Mouse (Mus musculus) brain, embryonic 14.5 days (tissue): ENCODE results near the gene Cables2. TPM values are rescaled to one million over a fixed set of nuclear protein-coding genes. Genes with fewer than 3 reads are reported as not detected.

Experiments used
- DNase-seq: peaks from one replicate; pipeline ENCODE4 v3.0.0-alpha.2; 2011; ENCODE audit warnings: low read depth
- CTCF ChIP-seq: fragments of 200-500 bp; IDR thresholded peaks from 2 replicates; pipeline ENCODE4 v1.5.1; 2012; ENCODE audit warnings: inconsistent platforms, mild to moderate bottlenecking, moderate library complexity, borderline replicate concordance; ENCODE audit not compliant: insufficient read depth, insufficient read length; ENCODE audit errors: extremely low read depth
- POLR2A ChIP-seq: fragments of 200-500 bp; IDR thresholded peaks from 2 replicates; pipeline ENCODE4 v1.6.1; 2012; ENCODE audit warnings: mild to moderate bottlenecking, inconsistent platforms, borderline replicate concordance; ENCODE audit not compliant: poor library complexity, insufficient read depth, insufficient read length, severe bottlenecking; ENCODE audit errors: extremely low read depth
- polyA plus RNA-seq: library from polyadenylated mRNA; depleted of rRNA; stranded (reverse); fragments of >200 nt; gene quantifications from 2 replicates; pipeline ENCODE4 v1.2.3, GENCODE M21; 2012

The Cables2 gene
- polyA plus RNA-seq, 1 experiment = 62.5 TPM

GRCm38 (mm10) chr2:180300771-180301170 is 27.5 kb upstream of the Cables2 start:
- no peak for DNase-seq
- TF ChIP-seq CTCF = no peak

- DNase-seq = no peak
- TF ChIP-seq POLR2A = no peak
- TF ChIP-seq CTCF = no peak
Observed at GRCm38 (mm10) chr2:180300252-180300651, 27.0 kb upstream of the Cables2 start.

GRCm38 (mm10) chr2:180292906-180293305 is 19.6 kb upstream of the Cables2 start:
- TF ChIP-seq POLR2A (no peak), CTCF (no peak)
- DNase-seq = no peak

DNA sequence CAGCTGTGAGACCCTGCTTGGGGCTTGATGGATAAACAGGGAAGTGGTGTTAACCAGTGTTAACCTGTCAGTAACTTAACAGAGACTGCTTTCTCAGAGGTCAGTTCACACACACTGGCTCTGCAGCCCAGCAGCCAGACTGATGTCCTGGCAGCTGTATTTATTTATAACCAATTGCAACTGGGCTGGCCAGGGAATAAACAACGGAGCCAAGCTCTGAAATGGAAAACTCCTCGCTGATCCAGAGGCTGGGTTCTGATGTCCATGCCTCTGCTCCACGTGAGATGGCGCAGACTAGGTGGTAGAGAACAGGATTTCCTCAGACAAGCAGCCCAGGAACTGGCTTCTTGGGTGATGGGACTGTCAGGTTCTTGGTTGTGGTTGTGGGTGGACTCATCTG is 18.7 kb upstream of the Cables2 start:
- TF ChIP-seq CTCF (no peak), POLR2A (no peak)
- no peak for DNase-seq

- TF ChIP-seq CTCF (no peak), POLR2A (no peak)
- DNase-seq = no peak
Observed at GRCm38 (mm10) chr2:180291566-180291965, 18.3 kb upstream of the Cables2 start.

GRCm38 (mm10) chr2:180290503-180290902 is 17.2 kb upstream of the Cables2 start:
- TF ChIP-seq CTCF (no peak), POLR2A (no peak)
- DNase-seq = no peak

- TF ChIP-seq POLR2A = no peak
- TF ChIP-seq CTCF = no peak
- no peak for DNase-seq
Observed at GRCm38 (mm10) chr2:180289440-180290108, 16.3 kb upstream of the Cables2 start, which contains the start of gene Rbbp8nl. TSS of gene Rbbp8nl (minus strand) at chr2:180289879.

- TF ChIP-seq CTCF (no peak), POLR2A (no peak)
- DNase-seq = no peak
Observed at GRCm38 (mm10) chr2:180288966-180289365, 15.7 kb upstream of the Cables2 start.

DNA sequence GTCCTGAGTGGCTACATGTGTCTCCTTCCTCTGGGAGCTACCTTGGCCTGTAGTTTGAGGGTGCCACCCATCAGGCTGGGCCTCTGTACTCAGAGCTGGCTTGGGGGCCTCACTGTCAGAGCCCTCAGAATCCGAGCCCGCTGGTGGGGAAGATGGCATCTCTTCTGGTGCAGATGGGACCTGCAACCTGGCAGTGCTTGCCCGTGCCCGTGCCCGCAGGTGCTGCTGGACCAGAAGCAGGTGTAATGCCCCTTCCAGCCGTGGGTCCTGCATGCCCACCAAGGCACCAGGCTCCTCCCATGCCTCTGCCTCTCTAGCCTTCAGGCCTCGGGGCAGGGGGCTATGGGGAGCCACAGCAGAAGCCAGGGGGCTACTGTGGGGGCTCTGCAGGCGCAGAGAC is 6.0 kb upstream of the Cables2 start:
- no peak for DNase-seq
- TF ChIP-seq CTCF (no peak), POLR2A (no peak)

DNA sequence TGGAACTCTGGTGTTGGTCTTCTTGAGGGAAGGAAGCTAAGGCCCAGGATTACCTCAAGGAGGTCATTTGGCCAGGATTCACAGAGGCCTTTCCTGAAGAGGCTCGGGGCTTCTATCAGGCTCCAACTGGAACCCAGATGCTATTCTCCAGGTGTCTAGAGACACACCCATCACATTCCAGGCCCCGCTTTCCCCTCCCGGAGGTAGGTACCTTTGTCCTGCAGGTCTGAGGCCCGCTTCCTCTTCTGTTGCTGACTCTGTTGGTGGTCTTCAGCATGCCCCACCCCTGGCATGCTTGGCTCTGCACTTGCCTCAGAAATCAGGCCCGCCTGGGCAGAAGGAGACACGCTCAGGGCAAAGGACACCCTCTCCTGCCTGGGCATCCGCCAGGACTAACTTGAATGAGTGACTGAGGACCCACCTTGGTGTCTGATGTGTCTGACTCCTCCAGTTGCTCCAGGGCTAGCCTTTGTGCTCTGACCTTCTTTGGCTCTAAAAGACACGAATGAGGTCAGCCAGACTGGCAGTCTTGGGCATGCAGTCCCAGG is 4.6 kb upstream of the Cables2 start:
- DNase-seq = no peak
- no peak for TF ChIP-seq CTCF
- TF ChIP-seq POLR2A = no peak

DNA sequence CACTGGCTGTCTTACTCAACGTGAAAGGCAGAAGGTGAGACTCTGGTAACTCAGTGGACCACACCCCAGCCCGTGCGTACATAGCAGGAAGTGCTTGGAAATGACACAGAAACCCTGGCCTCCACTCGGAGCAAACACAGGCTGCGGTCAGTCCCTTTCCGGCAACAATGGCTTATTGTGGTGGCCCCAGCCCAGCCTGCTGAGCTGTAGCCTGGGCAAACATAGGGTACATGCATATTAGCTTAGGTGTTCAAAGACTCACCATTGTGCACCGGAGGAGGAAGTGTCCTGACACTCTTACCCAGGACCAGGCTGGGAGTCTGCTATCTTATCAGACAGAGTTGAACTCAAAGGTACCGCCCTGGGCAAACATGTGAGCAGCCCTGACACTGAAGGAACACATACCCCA is 3.6 kb upstream of the Cables2 start:
- DNase-seq = no peak
- TF ChIP-seq CTCF (no peak), POLR2A (no peak)

- TF ChIP-seq CTCF = no peak
- TF ChIP-seq POLR2A = no peak
- DNase-seq = no peak
Observed at GRCm38 (mm10) chr2:180276385-180276784, 3.1 kb upstream of the Cables2 start.

- TF ChIP-seq POLR2A = no peak
- peak; percentile 98 for TF ChIP-seq CTCF
- DNase-seq = peak; percentile 90
Observed at GRCm38 (mm10) chr2:180275836-180276235, 2.5 kb upstream of the Cables2 start.

DNA sequence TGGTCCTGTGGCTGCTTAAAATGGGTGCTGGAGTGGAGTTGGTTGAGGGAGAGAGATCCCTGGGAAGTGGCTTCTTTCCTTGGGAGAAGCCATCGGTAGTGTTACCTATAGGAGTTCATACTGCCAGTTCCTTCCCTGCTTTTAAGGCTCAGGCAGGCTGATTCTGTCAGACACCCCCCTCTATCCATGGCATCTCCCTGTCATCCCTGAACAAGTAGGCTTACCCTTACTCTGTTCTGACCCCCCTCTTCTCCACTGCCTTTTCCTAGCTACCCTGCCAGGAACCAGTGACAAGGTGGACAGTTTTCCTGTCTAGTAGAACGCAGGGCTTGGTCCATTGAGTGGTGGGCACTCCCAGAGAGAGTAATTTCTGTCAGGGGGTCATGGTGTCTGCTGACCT is 1.2 kb upstream of the Cables2 start:
- TF ChIP-seq POLR2A (no peak), CTCF (no peak)
- no peak for DNase-seq
